Mouse (Mus musculus) embryonic facial prominence, embryonic 12.5 days (tissue): Measurements from ENCODE around the gene Ralgps1. TPM values are rescaled to one million over a fixed set of nuclear protein-coding genes. Genes with fewer than 3 reads are reported as not detected.
A peak's percentile ranks its signal among the peaks of the same experiment; 100 is the strongest.

Experiments
- ATAC-seq: fragments of 200-750 bp; cut with Nextera tagmentation; 2 replicates; pipeline ENCODE4 v1.8.0; 2017; ENCODE audit not compliant: insufficient number of reproducible peaks, insufficient read depth, low FRiP score, low TSS enrichment
- H3K27ac ChIP-seq: fragments of 300-500 bp; sonication (generic); 2 replicates; pipeline ENCODE4 v1.5.1; 2016; ENCODE audit warnings: mild to moderate bottlenecking
- H3K27me3 ChIP-seq: fragments of 300-500 bp; sonication (generic); 2 replicates; pipeline ENCODE4 v1.6.1; 2016; ENCODE audit warnings: mild to moderate bottlenecking, moderate library complexity
- H3K36me3 ChIP-seq: fragments of 300-500 bp; sonication (generic); 2 replicates; pipeline ENCODE4 v1.6.1; 2016; ENCODE audit warnings: mild to moderate bottlenecking
- H3K4me1 ChIP-seq: fragments of 300-500 bp; sonication (generic); 2 replicates; pipeline ENCODE4 v1.6.1; 2016
- H3K4me2 ChIP-seq: fragments of 300-500 bp; sonication (generic); replicated peaks from 2 replicates; pipeline ENCODE4 v1.6.1; 2016; ENCODE audit warnings: mild to moderate bottlenecking, moderate library complexity
- H3K4me3 ChIP-seq: fragments of 300-500 bp; sonication (generic); 2 replicates; pipeline ENCODE4 v1.5.1; 2016; ENCODE audit warnings: mild to moderate bottlenecking
- H3K9ac ChIP-seq: fragments of 300-500 bp; sonication (generic); 2 replicates; pipeline ENCODE4 v1.6.1; 2016; ENCODE audit warnings: mild to moderate bottlenecking, moderate library complexity
- H3K9me3 ChIP-seq: fragments of 300-500 bp; sonication (generic); 2 replicates; pipeline ENCODE4 v1.6.1; 2016; ENCODE audit warnings: mild to moderate bottlenecking, moderate library complexity
- WGBS: fragments of 180-500 bp; shearing (Covaris S2); methylation state at CpG from one replicate; pipeline ENCODE4 v1.1.7; 2016; 5-methylcytosine and 5-hydroxymethylcytosine counted together
- polyA plus RNA-seq: library from polyadenylated mRNA; unstranded; fragments of >200 nt; fragmentation: Nextera tagmentation; extraction: Ambion mirVana; gene quantifications from 2 replicates; pipeline ENCODE4 v1.2.1, GENCODE M21; 2016

Ralgps1 gene
- polyA plus RNA-seq, 1 experiment from 2014 or later: 4.8 TPM

- Histone ChIP-seq H3K36me3 (no peaks in the 10 kb centered on the region), H3K9me3 (no peaks in the 10 kb centered on the region), H3K4me2 (no peak overlapping the region), H3K27me3 (no peaks in the 10 kb centered on the region), H3K4me3 (no peak overlapping the region), H3K4me1 (peaks cover 35% of the 10 kb centered on the region), H3K27ac (no peak overlapping the region), H3K9ac (no peak overlapping the region)
- ATAC-seq: no peak
- WGBS: 82% methylated on average over 1 of the region's 1 CpGs
These were observed 51.4 kb downstream of the Ralgps1 start for GRCm38 (mm10) chr2:33319934-33320333.

GRCm38 (mm10) chr2:33319455-33319854, 51.8 kb downstream of the Ralgps1 start:
- Histone ChIP-seq H3K4me3 (no peak overlapping the region), H3K36me3 (no peaks in the 10 kb centered on the region), H3K9ac (no peak overlapping the region), H3K9me3 (no peaks in the 10 kb centered on the region), H3K27me3 (no peaks in the 10 kb centered on the region), H3K4me2 (no peak overlapping the region), H3K4me1 (peaks cover 34% of the 10 kb centered on the region), H3K27ac (no peak overlapping the region)
- ATAC-seq: no peak
- WGBS: 83% methylated on average over 5 of the region's 5 CpGs

GRCm38 (mm10) chr2:33318491-33318964, 52.8 kb downstream of the Ralgps1 start:
- Histone ChIP-seq H3K9ac (no peak overlapping the region), H3K9me3 (no peaks in the 10 kb centered on the region), H3K27ac (no peak overlapping the region), H3K36me3 (no peaks in the 10 kb centered on the region), H3K4me2 (no peak overlapping the region), H3K4me3 (no peak overlapping the region), H3K27me3 (no peaks in the 10 kb centered on the region), H3K4me1 (peaks cover 26% of the 10 kb centered on the region)
- ATAC-seq: no peak
- WGBS: 55% methylated on average over 8 of the region's 8 CpGs

GRCm38 (mm10) chr2:33316516-33316915, 54.8 kb downstream of the Ralgps1 start:
- Histone ChIP-seq H3K9ac (no peak overlapping the region; the same call in 1 of the 2 replicates), H3K27ac (no peak overlapping the region), H3K36me3 (no peaks in the 10 kb centered on the region), H3K4me2 (no peak overlapping the region), H3K27me3 (no peaks in the 10 kb centered on the region), H3K9me3 (no peaks in the 10 kb centered on the region), H3K4me3 (no peak overlapping the region), H3K4me1 (peaks cover 26% of the 10 kb centered on the region)
- peak; percentile 76 for ATAC-seq
- 39% methylated on average over 7 of the region's 7 CpGs for WGBS

GRCm38 (mm10) chr2:33316063-33316405, 55.3 kb downstream of the Ralgps1 start:
- Histone ChIP-seq H3K27ac (no peak overlapping the region; the same call in 1 of the 2 replicates), H3K4me3 (no peak overlapping the region), H3K4me1 (peaks cover 26% of the 10 kb centered on the region), H3K36me3 (no peaks in the 10 kb centered on the region), H3K4me2 (no peak overlapping the region), H3K9me3 (no peaks in the 10 kb centered on the region), H3K9ac (no peak overlapping the region; the same call in 1 of the 2 replicates), H3K27me3 (no peaks in the 10 kb centered on the region)
- WGBS: 76% methylated on average over 1 of the region's 1 CpGs
- ATAC-seq: no peak

- no peak overlapping the region for H3K9ac ChIP-seq
- H3K27me3 ChIP-seq: no peaks in the 10 kb centered on the region
- no peak for ATAC-seq
- H3K4me3 ChIP-seq: no peak overlapping the region
- H3K27ac ChIP-seq: peak overlapping the region; percentile 36; the same call in 1 of the 2 replicates
- H3K36me3 ChIP-seq: no peaks in the 10 kb centered on the region
- no peaks in the 10 kb centered on the region for H3K9me3 ChIP-seq
- H3K4me1 ChIP-seq: peaks cover 26% of the 10 kb centered on the region
- no peak overlapping the region for H3K4me2 ChIP-seq
- 72% methylated on average over 4 of the region's 4 CpGs for WGBS
These were observed 55.8 kb downstream of the Ralgps1 start for GRCm38 (mm10) chr2:33315233-33316062.

- 86% methylated on average over 9 of the region's 9 CpGs for WGBS
These were observed 61.9 kb downstream of the Ralgps1 start for GRCm38 (mm10) chr2:33309426-33309825.

GRCm38 (mm10) chr2:33306565-33306964, 64.7 kb downstream of the Ralgps1 start:
- Histone ChIP-seq H3K4me2 (no peak overlapping the region), H3K27me3 (no peaks in the 10 kb centered on the region), H3K9me3 (no peaks in the 10 kb centered on the region), H3K4me1 (peaks cover 21% of the 10 kb centered on the region), H3K4me3 (no peak overlapping the region), H3K36me3 (no peaks in the 10 kb centered on the region), H3K27ac (no peak overlapping the region), H3K9ac (no peak overlapping the region)
- 77% methylated on average over 3 of the region's 3 CpGs for WGBS
- no peak for ATAC-seq

More at GRCm38 (mm10) chr2:33309426-33309825, 61.9 kb downstream of the Ralgps1 start:
- Histone ChIP-seq H3K36me3 (no peaks in the 10 kb centered on the region), H3K4me2 (no peak overlapping the region), H3K9ac (no peak overlapping the region), H3K9me3 (no peaks in the 10 kb centered on the region), H3K4me1 (no peaks in the 10 kb centered on the region), H3K27ac (no peak overlapping the region), H3K4me3 (no peak overlapping the region), H3K27me3 (no peaks in the 10 kb centered on the region)
- no peak for ATAC-seq

GRCm38 (mm10) chr2:33303416-33303947, 67.8 kb downstream of the Ralgps1 start:
- no peak overlapping the region for H3K4me3 ChIP-seq
- H3K4me2 ChIP-seq: no peak overlapping the region
- no peaks in the 10 kb centered on the region for H3K36me3 ChIP-seq
- 57% methylated on average over 11 of the region's 11 CpGs for WGBS
- no peak overlapping the region for H3K27ac ChIP-seq
- no peak for ATAC-seq
- H3K27me3 ChIP-seq: no peaks in the 10 kb centered on the region
- H3K9ac ChIP-seq: no peak overlapping the region
- peaks cover 35% of the 10 kb centered on the region for H3K4me1 ChIP-seq
- H3K9me3 ChIP-seq: no peaks in the 10 kb centered on the region

GRCm38 (mm10) chr2:33302828-33303227, 68.5 kb downstream of the Ralgps1 start:
- Histone ChIP-seq H3K4me1 (peaks cover 35% of the 10 kb centered on the region), H3K27me3 (no peaks in the 10 kb centered on the region), H3K27ac (no peak overlapping the region), H3K4me3 (no peak overlapping the region), H3K4me2 (no peak overlapping the region), H3K9ac (no peak overlapping the region), H3K36me3 (no peaks in the 10 kb centered on the region), H3K9me3 (no peaks in the 10 kb centered on the region)
- ATAC-seq: no peak
- 69% methylated on average over 4 of the region's 4 CpGs for WGBS

- no peak overlapping the region for H3K9ac ChIP-seq
- H3K27ac ChIP-seq: no peak overlapping the region
- no peaks in the 10 kb centered on the region for H3K27me3 ChIP-seq
- no peaks in the 10 kb centered on the region for H3K36me3 ChIP-seq
- H3K9me3 ChIP-seq: no peaks in the 10 kb centered on the region
- no peak overlapping the region for H3K4me2 ChIP-seq
- H3K4me3 ChIP-seq: no peak overlapping the region
- H3K4me1 ChIP-seq: peaks cover 35% of the 10 kb centered on the region
- WGBS: 69% methylated on average over 3 of the region's 3 CpGs
- no peak for ATAC-seq
These were observed 68.9 kb downstream of the Ralgps1 start for GRCm38 (mm10) chr2:33302405-33302804.
